Mouse (Mus musculus): ENCODE data around the gene Mapkapk3. TPM values are rescaled to one million over a fixed set of nuclear protein-coding genes. Genes with fewer than 3 reads are reported as not detected.
A peak's percentile ranks its signal among the peaks of the same experiment; 100 is the strongest.

The Mapkapk3 gene
- total RNA-seq, 2 experiments from 2014 or later, result 105 to 174 TPM

- no peak for ATAC-seq (ENCODE audit: poor library complexity, severe bottlenecking)
Observed at GRCm38 (mm10) chr9:107269772-107270171, 19.9 kb downstream of the Mapkapk3 start.

- ATAC-seq (ENCODE audit: poor library complexity, severe bottlenecking), result peak; percentile 20; the same call in 1 of the 2 replicates
Observed at GRCm38 (mm10) chr9:107267721-107268402, 21.8 kb downstream of the Mapkapk3 start.

- no peak for ATAC-seq (ENCODE audit: poor library complexity, severe bottlenecking)
Observed at GRCm38 (mm10) chr9:107267028-107267427, 22.6 kb downstream of the Mapkapk3 start.

GRCm38 (mm10) chr9:107264731-107265130 lies 24.9 kb downstream of the Mapkapk3 start:
- no peak for ATAC-seq (ENCODE audit: poor library complexity, severe bottlenecking)

- ATAC-seq (ENCODE audit: poor library complexity, severe bottlenecking), result peak; percentile 65
Observed at GRCm38 (mm10) chr9:107263912-107264311, 25.8 kb downstream of the Mapkapk3 start.

- no peak for ATAC-seq (ENCODE audit: poor library complexity, severe bottlenecking)
Observed at GRCm38 (mm10) chr9:107262375-107262774, 27.3 kb downstream of the Mapkapk3 start.

- no peak for ATAC-seq (ENCODE audit: poor library complexity, severe bottlenecking)
Observed at GRCm38 (mm10) chr9:107261792-107262191, 27.9 kb downstream of the Mapkapk3 start.

GRCm38 (mm10) chr9:107260836-107261235 lies 28.8 kb downstream of the Mapkapk3 start:
- peak; percentile 80 for ATAC-seq (ENCODE audit: poor library complexity, severe bottlenecking)

GRCm38 (mm10) chr9:107260429-107260828 lies 29.2 kb downstream of the Mapkapk3 start:
- ATAC-seq (ENCODE audit: poor library complexity, severe bottlenecking), result no peak

GRCm38 (mm10) chr9:107259571-107259970 lies 30.1 kb downstream of the Mapkapk3 start:
- ATAC-seq (ENCODE audit: poor library complexity, severe bottlenecking), result no peak

GRCm38 (mm10) chr9:107255596-107255995 lies 34.1 kb downstream of the Mapkapk3 start:
- no peak for ATAC-seq (ENCODE audit: poor library complexity, severe bottlenecking)

- no peak for ATAC-seq (ENCODE audit: poor library complexity, severe bottlenecking)
Observed at GRCm38 (mm10) chr9:107254925-107255324, 34.8 kb downstream of the Mapkapk3 start.

- ATAC-seq (ENCODE audit: poor library complexity, severe bottlenecking), result no peak
Observed at GRCm38 (mm10) chr9:107254476-107254875, 35.2 kb downstream of the Mapkapk3 start.

GRCm38 (mm10) chr9:107252164-107252563 lies 37.5 kb downstream of the Mapkapk3 start:
- no peak for ATAC-seq (ENCODE audit: poor library complexity, severe bottlenecking)

GRCm38 (mm10) chr9:107250416-107251337 lies 39.0 kb downstream of the Mapkapk3 start:
- no peak for ATAC-seq (ENCODE audit: poor library complexity, severe bottlenecking)

- no peak for ATAC-seq (ENCODE audit: poor library complexity, severe bottlenecking)
Observed at GRCm38 (mm10) chr9:107249154-107249553, 40.5 kb downstream of the Mapkapk3 start.

- ATAC-seq (ENCODE audit: poor library complexity, severe bottlenecking), result peak; percentile 63; the same call in 1 of the 2 replicates
Observed at GRCm38 (mm10) chr9:107246170-107246569, 43.5 kb downstream of the Mapkapk3 start.

GRCm38 (mm10) chr9:107245311-107245710 lies 44.4 kb downstream of the Mapkapk3 start:
- ATAC-seq (ENCODE audit: poor library complexity, severe bottlenecking), result no peak

- no peak for ATAC-seq (ENCODE audit: poor library complexity, severe bottlenecking)
Observed at GRCm38 (mm10) chr9:107236151-107236550, 53.5 kb downstream of the Mapkapk3 start.

GRCm38 (mm10) chr9:107235261-107235660 lies 54.4 kb downstream of the Mapkapk3 start:
- no peak for ATAC-seq (ENCODE audit: poor library complexity, severe bottlenecking)

- no peak for ATAC-seq (ENCODE audit: poor library complexity, severe bottlenecking)
Observed at GRCm38 (mm10) chr9:107232140-107232539, 57.5 kb downstream of the Mapkapk3 start.

Measured in megakaryocyte, adult 5-6 weeks (primary cell).